Mouse (Mus musculus) ES-Bruce4 (cell line): ENCODE data around the gene Prss16.
A peak's percentile ranks its signal among the peaks of the same experiment; 100 is the strongest.
"Not testable (repeated sequence)": the region's sequence is repeated elsewhere in the genome, so short reads cannot be mapped to it uniquely, and the experiment has no call there.

Experiments
- CTCF ChIP-seq: IDR thresholded peaks from one replicate; pipeline ENCODE4 v1.8.1; 2011; ENCODE audit warnings: low read depth, low read length
- EP300 ChIP-seq: IDR thresholded peaks from 2 replicates; pipeline ENCODE4 v1.6.1; 2011; ENCODE audit warnings: low read depth, low read length; ENCODE audit not compliant: insufficient read depth
- POLR2A ChIP-seq: IDR thresholded peaks from one replicate; pipeline ENCODE4 v1.8.1; 2011; ENCODE audit warnings: low read length; ENCODE audit not compliant: insufficient read depth

- TF ChIP-seq POLR2A (peak; percentile 100), EP300 (peak; percentile 91)
- not testable (repeated sequence) for TF ChIP-seq CTCF
Observed at GRCm38 (mm10) chr13:22041142-22041536, 31.6 kb upstream of the Prss16 start, which contains the start of gene Hist1h4i.
